Mouse (Mus musculus) right cerebral cortex, adult 18-20 months (tissue): Measurements from ENCODE around the gene Lmntd1.
"Not testable (repeated sequence)": the region's sequence is repeated elsewhere in the genome, so short reads cannot be mapped to it uniquely, and the experiment has no call there.

Experiments
- DNase-seq: peaks from one replicate; pipeline ENCODE4 v3.0.0; 2022; ENCODE audit warnings: mixed read lengths

Gene Lmntd1

DNA sequence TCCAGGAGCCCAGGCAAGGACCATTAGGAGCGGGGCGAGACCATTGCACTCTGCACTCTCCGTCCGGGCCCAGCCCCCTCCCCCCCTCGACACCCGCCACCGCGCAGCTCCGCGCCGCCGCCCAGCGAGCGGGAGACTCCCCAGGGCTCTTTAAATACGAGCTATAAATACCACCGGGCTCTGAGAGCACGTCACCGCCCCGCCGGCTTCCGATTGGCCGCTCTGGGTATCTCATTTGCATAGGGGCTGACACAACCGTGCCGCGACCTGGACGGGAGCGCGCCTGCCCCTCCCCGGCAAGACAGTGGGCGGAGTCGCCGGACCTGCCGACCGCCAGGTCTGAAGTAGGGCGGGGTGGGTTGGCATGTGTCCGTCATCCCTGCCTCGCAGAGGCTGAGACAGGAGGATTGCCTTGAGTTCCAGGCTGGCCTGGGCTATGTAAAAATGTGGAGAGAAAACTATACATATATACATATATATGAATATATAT is 273.4 kb downstream of the Lmntd1 start:
- DNase-seq: peak; percentile 96

DNA sequence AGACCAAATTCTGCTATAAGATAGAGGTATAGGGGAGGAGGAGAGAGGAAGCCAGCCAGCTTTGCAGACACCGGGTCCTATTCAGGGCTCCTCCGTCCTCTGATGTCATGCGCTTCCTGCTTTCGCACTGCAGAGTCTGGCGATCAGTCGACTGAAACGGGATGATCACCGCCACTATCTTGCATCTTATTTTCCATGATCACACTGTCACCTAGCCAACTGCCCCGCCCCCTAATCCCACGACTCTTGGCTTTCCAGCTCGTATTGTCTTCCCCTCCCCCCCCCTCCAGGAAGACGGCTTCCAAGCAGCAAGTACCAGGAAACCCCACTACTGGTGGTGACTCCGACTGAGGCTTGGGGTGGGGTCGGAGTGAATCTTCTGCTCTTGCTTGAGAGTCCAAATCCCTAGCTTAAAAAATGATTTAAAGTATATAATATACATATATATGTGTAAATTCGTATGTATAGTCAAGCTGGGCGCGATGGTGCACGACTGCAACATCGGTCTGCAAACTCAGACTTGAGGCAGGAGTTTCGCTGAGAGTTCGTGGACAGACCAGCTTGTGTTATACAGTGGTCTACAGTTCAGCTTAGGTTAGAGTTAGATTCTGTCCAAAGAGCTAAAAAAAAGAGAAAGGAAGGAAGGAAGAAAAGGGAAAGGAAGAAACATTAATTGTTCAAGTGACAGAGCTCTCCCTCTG is 274.0 kb downstream of the Lmntd1 start:
- DNase-seq: peak; percentile 56

DNA sequence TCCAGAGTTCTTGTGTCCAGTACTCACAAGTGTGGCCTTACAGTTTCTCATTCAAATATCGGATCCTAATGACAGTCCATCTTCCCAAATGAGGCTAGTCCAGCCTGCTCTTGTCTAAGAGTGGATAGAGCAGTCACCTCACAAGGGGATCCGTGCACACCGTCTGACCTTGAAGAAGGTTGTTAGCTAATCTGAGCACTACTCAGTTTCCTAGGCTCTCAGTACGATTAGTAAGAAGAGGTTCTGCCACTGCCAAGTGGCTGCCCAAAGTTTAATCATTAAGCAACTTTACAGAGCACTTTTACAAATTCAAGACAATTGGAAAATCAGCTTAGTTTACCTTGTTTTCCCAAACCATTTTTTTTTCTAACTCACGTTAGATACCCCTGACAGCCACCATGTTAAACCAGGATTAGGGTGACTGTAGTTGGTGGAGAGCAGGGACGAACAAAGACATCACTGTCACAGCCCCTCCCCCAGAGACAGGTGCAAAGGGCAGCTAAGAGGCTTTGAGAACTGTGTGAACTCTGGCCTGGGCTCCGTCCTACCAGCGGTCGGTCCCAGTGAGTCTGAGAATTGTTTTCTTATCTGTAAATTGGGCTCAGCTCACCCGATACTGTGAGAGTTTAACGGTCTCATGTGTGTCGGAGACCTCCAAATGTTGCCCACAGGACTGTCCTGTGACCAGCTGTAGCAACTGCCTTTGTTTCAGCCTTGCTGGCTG is 275.4 kb downstream of the Lmntd1 start:
- DNase-seq: no peak

- not testable (repeated sequence) for DNase-seq
These were observed 276.6 kb downstream of the Lmntd1 start for GRCm38 (mm10) chr6:145337521-145337920.

DNA sequence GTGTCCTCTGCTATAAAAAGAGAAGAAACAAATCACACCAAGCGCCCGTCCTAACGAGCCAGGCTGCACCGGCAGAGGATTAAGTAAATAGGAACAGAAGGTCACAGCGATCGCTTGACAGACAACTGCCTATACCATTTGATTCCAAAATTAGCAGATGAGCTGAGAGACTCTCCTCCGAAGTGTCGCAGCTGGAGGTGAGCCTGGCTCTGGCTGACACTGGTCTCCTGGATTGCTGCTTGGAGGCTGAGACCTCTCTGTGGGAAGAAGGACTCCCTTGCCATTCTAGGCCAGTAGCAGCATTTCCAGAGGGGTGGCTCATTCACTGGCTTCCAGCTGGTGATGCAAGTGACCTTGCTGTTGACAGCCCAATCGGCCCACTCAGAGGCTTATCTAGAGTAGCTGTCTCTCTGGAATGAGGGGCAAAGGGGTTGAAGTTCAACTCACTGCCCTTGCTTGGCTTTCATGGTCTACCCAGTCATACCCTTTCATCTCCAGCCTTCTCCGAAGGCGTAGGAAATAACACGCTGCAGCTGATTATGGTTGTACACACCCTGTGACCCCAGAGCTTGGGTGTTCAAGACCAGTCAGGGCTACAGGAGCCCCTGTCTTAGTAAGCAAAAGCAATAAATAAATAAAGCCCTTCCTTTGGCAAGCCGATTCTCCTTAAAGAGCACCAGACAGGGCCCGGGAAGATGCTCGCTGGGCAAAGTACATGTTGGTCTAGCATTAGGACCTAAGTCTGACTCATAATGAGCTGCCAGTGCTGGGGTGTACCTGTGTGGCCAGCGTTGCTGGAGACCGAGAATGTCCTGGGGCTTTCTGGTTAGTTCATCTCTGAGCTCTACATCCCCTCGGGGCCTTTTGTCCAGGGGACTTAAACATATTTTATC is 278.0 kb downstream of the Lmntd1 start:
- DNase-seq: no peak

DNA sequence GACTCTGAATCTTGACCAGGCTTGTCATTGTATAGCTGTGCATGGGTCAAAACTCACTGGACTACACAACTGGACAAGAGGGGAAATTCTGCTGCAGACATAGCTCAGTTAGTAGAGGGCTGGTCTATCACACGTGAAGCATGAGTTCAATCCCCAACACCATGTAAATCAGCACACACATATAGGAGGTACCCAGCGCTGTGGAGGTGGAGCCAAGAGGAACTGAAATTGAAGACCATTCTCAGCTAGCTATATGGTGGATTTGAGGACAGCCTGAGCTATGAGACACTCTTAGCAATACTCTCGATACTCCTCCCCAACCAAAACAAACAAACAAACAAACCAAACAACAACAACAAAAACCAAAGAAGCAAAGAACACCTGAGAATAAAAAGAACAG is 279.9 kb downstream of the Lmntd1 start:
- DNase-seq: no peak

- peak; percentile 80 for DNase-seq
These were observed 287.8 kb downstream of the Lmntd1 start for GRCm38 (mm10) chr6:145326141-145326806.

GRCm38 (mm10) chr6:145325095-145325494 is 289.0 kb downstream of the Lmntd1 start:
- no peak for DNase-seq

DNA sequence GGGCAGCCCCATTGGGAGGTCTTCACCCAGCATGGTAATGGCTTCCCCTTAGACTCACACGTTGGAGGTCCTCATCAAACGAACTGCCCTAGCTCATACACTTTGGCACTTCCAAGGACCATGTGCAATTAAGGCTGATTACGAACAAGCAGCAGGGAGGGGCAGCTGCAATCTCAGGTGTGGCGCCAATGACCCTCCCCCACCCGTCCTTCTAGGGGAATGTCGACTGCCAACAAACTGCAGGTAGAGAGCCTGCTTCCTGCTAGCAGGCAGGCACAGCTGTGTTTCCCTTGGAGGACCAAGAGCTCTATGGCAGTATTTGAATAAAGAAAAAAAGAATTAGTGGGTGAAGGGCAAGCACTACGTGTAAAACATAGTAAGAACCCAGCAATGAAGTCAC is 289.6 kb downstream of the Lmntd1 start:
- DNase-seq: no peak

- DNase-seq: no peak
These were observed 291.9 kb downstream of the Lmntd1 start for GRCm38 (mm10) chr6:145322246-145322645.

DNA sequence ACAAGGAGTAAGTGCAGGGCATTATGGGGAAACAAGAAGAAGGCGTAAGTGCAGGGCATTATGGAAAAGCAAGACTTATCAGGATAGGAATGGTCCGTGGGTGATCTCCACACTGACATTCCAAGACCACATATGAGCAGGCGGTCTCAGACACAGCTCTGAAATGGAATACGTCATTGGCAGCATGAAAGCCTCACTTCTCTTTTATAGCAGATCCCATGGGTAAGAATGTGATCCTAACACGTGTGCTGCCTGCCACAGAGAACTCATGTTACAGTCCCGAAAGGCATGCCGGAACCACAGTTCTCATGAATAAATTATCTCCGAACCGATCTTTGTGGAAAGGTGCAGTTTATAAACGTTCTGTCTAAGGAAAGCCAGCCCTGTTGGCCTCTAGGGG is 294.0 kb downstream of the Lmntd1 start:
- no peak for DNase-seq
